Mouse (Mus musculus): Measurements from ENCODE around the gene Ly86. TPM values are rescaled to one million over a fixed set of nuclear protein-coding genes. Genes with fewer than 3 reads are reported as not detected.

Ly86 gene
- polyA plus RNA-seq (2017; shearing (Covaris generic)): not detected

DNA sequence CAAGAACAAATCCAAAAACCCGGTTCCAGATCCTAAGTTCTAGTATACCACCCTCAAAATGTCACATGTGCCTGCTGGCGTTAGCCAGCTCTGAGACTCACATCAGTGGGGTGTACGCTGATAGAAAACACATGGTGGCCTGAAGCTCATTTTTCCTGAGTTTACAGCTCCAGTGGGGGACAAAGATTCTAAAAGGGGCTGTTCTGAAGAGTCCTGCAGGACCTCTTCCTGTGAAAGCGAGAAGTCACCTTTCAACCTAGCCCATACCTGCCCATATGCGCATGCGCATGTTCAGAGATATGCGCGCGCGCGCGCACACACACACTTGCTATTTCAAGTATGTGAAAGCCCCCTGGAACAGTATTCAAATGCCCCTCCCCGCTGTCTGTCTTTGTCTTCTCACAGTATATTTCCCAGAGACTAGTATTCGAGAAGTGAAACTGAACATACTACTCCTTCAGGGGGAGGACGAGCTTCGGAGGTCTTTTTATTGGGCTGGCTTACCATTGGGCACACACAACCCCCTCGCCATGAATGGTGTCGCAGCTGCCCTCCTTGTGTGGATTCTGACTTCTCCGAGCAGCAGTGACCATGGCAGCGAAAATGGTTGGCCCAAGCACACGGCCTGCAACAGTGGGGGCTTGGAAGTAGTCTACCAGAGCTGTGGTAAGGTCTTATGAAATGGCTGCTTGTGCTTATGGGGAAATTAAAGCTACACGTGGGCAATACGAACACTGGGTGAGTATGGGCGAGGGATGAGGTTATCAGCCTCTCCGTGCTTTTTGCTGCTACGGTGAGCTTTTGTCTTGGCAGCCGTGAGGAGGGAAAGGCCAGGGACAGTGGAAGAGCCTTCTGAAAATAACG lies at the start of gene Ly86:
Ly86 (plus strand) TSS at position 300 of the 864 bp plus-strand sequence.

All from naive thymus-derived CD4-positive, alpha-beta T cell, adult 5 months (primary cell).